Mouse (Mus musculus) lung, postnatal 0 days (tissue): ENCODE results near the gene Htatip2.

Source experiments
- CTCF ChIP-seq: IDR thresholded peaks from 2 replicates; pipeline ENCODE4 v1.5.1; 2016; ENCODE audit warnings: antibody characterized with exemption, mild to moderate bottlenecking
- EP300 ChIP-seq: IDR thresholded peaks from 2 replicates; pipeline ENCODE4 v1.6.1; 2016; ENCODE audit warnings: antibody characterized with exemption, mild to moderate bottlenecking, control low read depth

DNA sequence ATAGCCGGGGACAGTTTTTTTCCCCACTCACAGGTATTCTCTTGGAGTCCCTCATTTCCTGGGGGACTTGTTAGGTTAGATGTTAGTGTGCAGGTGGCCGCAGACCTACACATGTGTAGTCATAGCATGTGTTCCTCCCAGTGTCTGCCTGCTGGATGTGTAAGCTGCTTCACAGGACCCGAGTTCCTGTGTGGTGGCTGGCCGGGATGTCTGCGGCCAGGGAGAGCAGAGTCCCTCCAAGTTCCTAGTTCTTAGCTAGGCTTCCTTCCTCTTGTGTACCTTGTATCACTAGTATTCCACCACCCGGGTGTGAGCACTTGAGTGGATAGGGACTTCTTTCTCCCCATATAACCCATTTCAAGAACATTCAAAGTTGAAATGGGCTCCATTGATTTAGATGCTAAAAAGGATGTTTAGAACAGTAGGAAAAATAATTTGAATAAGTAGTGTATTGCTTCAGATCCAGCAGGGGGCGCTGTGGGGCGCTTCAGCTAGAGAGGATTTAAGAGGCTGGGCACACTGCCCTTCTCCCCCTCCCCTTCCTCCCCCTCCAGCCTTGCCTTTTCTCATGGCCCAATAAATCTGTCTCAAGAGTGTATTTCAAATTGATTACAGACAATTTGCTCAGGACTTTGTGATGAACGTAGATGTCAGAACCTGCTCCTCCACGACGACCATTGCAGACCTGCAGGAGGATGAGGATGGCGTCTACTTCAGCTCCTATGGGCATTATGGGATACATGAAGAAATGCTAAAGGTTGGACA is 27.9 kb downstream of the Htatip2 start:
- peak; percentile 65 for TF ChIP-seq CTCF
- no peak for TF ChIP-seq EP300
